Mouse (Mus musculus): Measurements from ENCODE around the gene Gm21028. TPM values are rescaled to one million over a fixed set of nuclear protein-coding genes. Genes with fewer than 3 reads are reported as not detected.
"Not testable (repeated sequence)": the region's sequence is repeated elsewhere in the genome, so short reads cannot be mapped to it uniquely, and the experiment has no call there.

The Gm21028 gene
- polyA plus RNA-seq (2015; fragmentation: Nextera tagmentation; extraction: Ambion mirVana) = not detected in 2 replicates

DNA sequence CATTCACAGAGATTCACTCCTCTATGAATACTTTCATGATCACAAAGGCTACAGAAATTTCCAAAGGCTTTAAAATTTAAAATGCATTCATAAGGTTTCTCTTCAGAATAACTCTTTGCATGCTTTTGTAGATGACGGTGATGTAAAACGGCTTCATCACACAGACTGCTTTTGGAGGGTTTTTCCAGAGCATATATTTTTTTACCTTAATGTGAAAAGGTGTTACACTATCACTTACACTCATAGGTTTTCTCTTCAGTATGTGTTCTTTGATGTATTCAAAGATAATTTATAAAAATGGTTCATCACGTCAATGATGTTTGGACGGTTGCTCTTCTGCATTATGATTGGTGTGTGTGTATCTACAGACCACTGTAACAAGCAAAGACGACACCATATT is at the start of gene Gm21028:
TSS of gene Gm21028 (minus strand) at position 101 of the 400 bp plus-strand sequence.
- ATAC-seq = no peak
- no peak within 1 kb of the TSS for H3K27ac ChIP-seq (ENCODE audit: low read length)
- peaks cover 41% of the 10 kb centered on the region for H3K9me3 ChIP-seq (replicated peaks; ENCODE audit: control insufficient read depth, low read length, poor library complexity, severe bottlenecking)
- H3K36me3 ChIP-seq (ENCODE audit: control insufficient read depth, insufficient read depth, low read length) = peaks cover 4% of the 10 kb centered on the region; the same call in 1 of the 2 replicates
- no peak within 1 kb of the TSS for H3K9ac ChIP-seq (ENCODE audit: low read depth, low read length)
- H3K27me3 ChIP-seq (ENCODE audit: control insufficient read depth, insufficient read depth, low read depth, low read length) = no peaks in the 10 kb centered on the region
- no peak within 1 kb of the TSS for H3K4me2 ChIP-seq (ENCODE audit: low read length)
- WGBS = 92% methylated on average over 5 of the region's 5 CpGs
- no peaks in the 10 kb centered on the region for H3K4me1 ChIP-seq (ENCODE audit: control insufficient read depth, insufficient read depth, low read length)
- no peak within 1 kb of the TSS for H3K4me3 ChIP-seq (ENCODE audit: low read depth, low read length)

DNA sequence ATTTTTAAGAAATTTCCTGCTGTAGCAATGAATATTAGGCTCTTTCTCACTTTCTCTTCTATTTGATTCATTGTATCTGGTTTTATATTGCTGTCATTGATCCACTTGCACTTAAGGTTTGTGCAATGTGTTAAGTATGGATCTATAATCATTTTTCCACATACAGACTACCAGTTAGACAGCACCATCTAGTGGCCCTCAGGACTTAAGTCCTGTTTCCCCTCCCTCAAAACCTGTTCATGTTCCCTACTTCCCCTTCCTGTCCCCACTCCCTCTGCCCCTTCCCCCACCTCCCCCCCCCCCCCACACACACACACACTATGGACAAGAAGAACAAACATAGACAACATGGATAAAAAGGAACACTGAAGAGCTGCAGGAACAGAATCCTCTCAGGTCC is 17.3 kb upstream of the Gm21028 start:
- not testable (repeated sequence) for ATAC-seq; H3K9ac ChIP-seq (ENCODE audit: low read depth, low read length); H3K4me2 ChIP-seq (ENCODE audit: low read length); H3K4me3 ChIP-seq (ENCODE audit: low read depth, low read length); H3K36me3 ChIP-seq (ENCODE audit: control insufficient read depth, insufficient read depth, low read length); H3K27me3 ChIP-seq (ENCODE audit: control insufficient read depth, insufficient read depth, low read depth, low read length); H3K27ac ChIP-seq (ENCODE audit: low read length); H3K4me1 ChIP-seq (ENCODE audit: control insufficient read depth, insufficient read depth, low read length)
- H3K9me3 ChIP-seq (replicated peaks; ENCODE audit: control insufficient read depth, low read length, poor library complexity, severe bottlenecking) = peaks cover 29% of the 10 kb centered on the region

DNA sequence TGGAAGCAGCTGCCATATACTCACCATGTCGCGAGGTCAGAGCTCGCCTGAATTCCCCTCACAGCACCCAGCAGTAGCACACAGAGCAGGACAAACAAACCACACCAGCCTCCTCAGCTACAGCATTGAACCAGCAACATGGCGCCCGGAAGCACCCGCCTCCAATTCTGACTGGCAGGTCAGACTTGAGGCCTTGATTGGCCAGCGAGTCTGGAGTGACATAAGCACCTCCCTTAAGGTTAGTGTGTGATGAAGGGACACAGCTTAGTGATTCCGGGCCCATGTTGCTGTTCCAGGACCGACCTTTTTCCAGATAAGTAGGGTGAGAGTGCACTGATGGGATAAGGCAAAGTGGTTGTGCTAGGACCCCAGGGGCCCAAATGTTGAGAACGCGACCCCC is 14.0 kb upstream of the Gm21028 start, which contains the start of gene Zfp977:
TSS of gene Zfp977 (minus strand) at position 135 of the 400 bp plus-strand sequence.
- not testable (repeated sequence) for ATAC-seq; H3K27me3 ChIP-seq (ENCODE audit: control insufficient read depth, insufficient read depth, low read depth, low read length); H3K4me1 ChIP-seq (ENCODE audit: control insufficient read depth, insufficient read depth, low read length); H3K36me3 ChIP-seq (ENCODE audit: control insufficient read depth, insufficient read depth, low read length); H3K4me2 ChIP-seq (ENCODE audit: low read length); H3K9ac ChIP-seq (ENCODE audit: low read depth, low read length); H3K27ac ChIP-seq (ENCODE audit: low read length); H3K4me3 ChIP-seq (ENCODE audit: low read depth, low read length)
- H3K9me3 ChIP-seq (replicated peaks; ENCODE audit: control insufficient read depth, low read length, poor library complexity, severe bottlenecking) = peaks cover 17% of the 10 kb centered on the region
- 90% methylated on average over 11 of the region's 11 CpGs for WGBS

DNA sequence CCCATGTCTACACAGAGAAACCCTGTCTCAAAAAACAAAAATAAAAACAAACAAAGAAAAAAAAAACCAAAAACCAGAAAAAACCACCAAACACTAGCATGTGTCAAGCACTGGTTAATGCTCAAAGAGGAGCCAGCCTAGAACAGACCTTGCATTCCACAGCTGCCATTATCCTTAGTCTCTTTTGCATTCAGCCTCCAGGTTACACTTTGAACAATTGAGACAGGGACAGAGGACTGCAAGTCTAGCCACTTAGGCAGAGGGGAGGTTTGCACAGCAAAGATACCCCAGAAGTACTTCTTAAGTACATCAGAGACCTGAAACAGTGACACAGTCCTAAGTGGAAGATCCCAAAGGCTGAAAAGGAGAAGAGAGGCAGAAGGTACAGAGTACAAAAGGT is 12.9 kb upstream of the Gm21028 start:
- not testable (repeated sequence) for H3K27me3 ChIP-seq (ENCODE audit: control insufficient read depth, insufficient read depth, low read depth, low read length); H3K4me3 ChIP-seq (ENCODE audit: low read depth, low read length); H3K4me2 ChIP-seq (ENCODE audit: low read length); H3K9ac ChIP-seq (ENCODE audit: low read depth, low read length); H3K4me1 ChIP-seq (ENCODE audit: control insufficient read depth, insufficient read depth, low read length); H3K27ac ChIP-seq (ENCODE audit: low read length); H3K36me3 ChIP-seq (ENCODE audit: control insufficient read depth, insufficient read depth, low read length); ATAC-seq
- H3K9me3 ChIP-seq (replicated peaks; ENCODE audit: control insufficient read depth, low read length, poor library complexity, severe bottlenecking) = peaks cover 25% of the 10 kb centered on the region

DNA sequence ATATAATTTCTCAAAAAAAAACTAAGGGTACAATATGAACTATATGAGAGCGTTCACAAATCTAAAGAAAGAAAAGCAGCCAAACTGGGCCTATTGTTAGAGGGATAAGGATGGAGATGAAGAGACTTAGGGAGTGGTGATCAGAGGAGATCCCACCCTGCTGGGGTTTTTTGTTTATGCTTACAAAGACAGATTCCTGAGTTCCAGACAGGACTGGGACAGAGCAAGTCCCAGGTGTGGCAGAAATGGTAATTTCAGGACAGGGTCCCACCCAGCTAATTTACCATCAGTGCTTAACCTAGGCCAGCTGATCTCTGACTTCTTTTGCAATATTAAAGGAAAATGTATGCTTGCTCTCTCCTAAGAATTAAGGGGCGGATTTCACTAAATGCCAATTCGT is 26.6 kb downstream of the Gm21028 start:
- H3K27ac ChIP-seq (ENCODE audit: low read length) = no peak overlapping the region
- ATAC-seq = no peak

More for the DNA sequence above, 26.6 kb downstream of the Gm21028 start:
- Histone ChIP-seq H3K4me1 (ENCODE audit: control insufficient read depth, insufficient read depth, low read length) (no peaks in the 10 kb centered on the region), H3K4me3 (ENCODE audit: low read depth, low read length) (no peak overlapping the region), H3K4me2 (ENCODE audit: low read length) (no peak overlapping the region), H3K36me3 (ENCODE audit: control insufficient read depth, insufficient read depth, low read length) (no peaks in the 10 kb centered on the region), H3K9ac (ENCODE audit: low read depth, low read length) (no peak overlapping the region), H3K9me3 (replicated peaks; ENCODE audit: control insufficient read depth, low read length, poor library complexity, severe bottlenecking) (peaks cover 10% of the 10 kb centered on the region; the same call in 1 of the 2 replicates), H3K27me3 (ENCODE audit: control insufficient read depth, insufficient read depth, low read depth, low read length) (no peaks in the 10 kb centered on the region)
- 76% methylated on average over 3 of the region's 3 CpGs for WGBS

Small RNA genes within 50 kb of the gene (microRNA-seq; reads per million reads assigned to microRNA genes)
- not detected for gene Gm24938

Other genes with a start within 250 kb of the Gm21028 start
- not detected in 2 replicates for gene 4933421I07Rik, start 130.5 kb downstream of the Gm21028 start, polyA plus RNA-seq (2015; fragmentation: Nextera tagmentation; extraction: Ambion mirVana)
- 16.0 and 17.4 TPM in 2 replicates for gene Zfp141, start 72.8 kb downstream of the Gm21028 start, polyA plus RNA-seq (2015; fragmentation: Nextera tagmentation; extraction: Ambion mirVana)
- gene Zfp977, start 14.0 kb upstream of the Gm21028 start, polyA plus RNA-seq (2015; fragmentation: Nextera tagmentation; extraction: Ambion mirVana) = 2.1 and 2.3 TPM in 2 replicates
- 2.4 and 3.3 TPM in 2 replicates for gene Zfp976, start 64.0 kb upstream of the Gm21028 start, polyA plus RNA-seq (2015; fragmentation: Nextera tagmentation; extraction: Ambion mirVana)
- 8.1 and 8.4 TPM in 2 replicates for gene Zfp975, start 114.2 kb upstream of the Gm21028 start, polyA plus RNA-seq (2015; fragmentation: Nextera tagmentation; extraction: Ambion mirVana)
- gene Gm17067, start 148.4 kb upstream of the Gm21028 start, polyA plus RNA-seq (2015; fragmentation: Nextera tagmentation; extraction: Ambion mirVana) = 0.05 TPM in 1 of 2 replicates, not detected in the other
- gene Vmn2r62, start 214.9 kb upstream of the Gm21028 start, polyA plus RNA-seq (2015; fragmentation: Nextera tagmentation; extraction: Ambion mirVana) = not detected in 2 replicates

Data from midbrain, embryonic 16.5 days (tissue).